Mouse (Mus musculus): ENCODE measurements around the gene Mvd. TPM values are rescaled to one million over a fixed set of nuclear protein-coding genes. Genes with fewer than 3 reads are reported as not detected.
A peak's percentile ranks its signal among the peaks of the same experiment; 100 is the strongest.

Mvd gene
- polyA plus RNA-seq, 1 experiment from 2014 or later = 36.4 TPM

DNA sequence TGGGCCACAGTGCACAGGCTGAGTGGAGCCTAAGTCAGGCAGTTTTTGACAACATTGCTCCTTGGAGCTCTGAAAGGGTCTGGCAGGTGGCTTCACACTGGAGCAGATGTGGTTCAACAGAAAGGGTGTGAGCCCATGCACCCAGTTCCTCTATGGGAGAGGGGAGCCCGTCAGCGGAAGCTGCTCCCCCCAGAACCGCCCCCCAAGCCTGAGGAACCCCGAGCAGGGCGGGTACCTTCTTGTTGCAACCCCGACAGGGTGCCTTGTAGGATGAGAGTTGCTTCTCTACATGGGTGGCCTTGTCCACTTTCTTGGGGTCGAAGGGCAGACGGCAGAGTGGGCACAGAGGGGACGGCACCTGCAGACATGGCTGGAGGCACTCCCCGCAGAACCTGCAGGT is 26.7 kb upstream of the Mvd start:
- 84% methylated on average over 10 of the region's 10 CpGs for WGBS
- no peak overlapping the region for H3K4me2 ChIP-seq (replicated peaks; ENCODE audit: low read depth, low read length)
- ATAC-seq (ENCODE audit: low FRiP score, low TSS enrichment) = no peak
- no peak overlapping the region for H3K27ac ChIP-seq (ENCODE audit: low read length)
- H3K4me3 ChIP-seq (ENCODE audit: low read length) = no peak overlapping the region
- H3K4me1 ChIP-seq (ENCODE audit: insufficient read depth, low read length) = peaks cover 7% of the 10 kb centered on the region
- H3K27me3 ChIP-seq (ENCODE audit: insufficient read depth, low read length) = no peaks in the 10 kb centered on the region
- H3K9ac ChIP-seq (replicated peaks; ENCODE audit: low read length) = no peak overlapping the region
- H3K36me3 ChIP-seq (ENCODE audit: insufficient read depth, low read length) = peaks cover 22% of the 10 kb centered on the region
- no peaks in the 10 kb centered on the region for H3K9me3 ChIP-seq (ENCODE audit: low read length)

DNA sequence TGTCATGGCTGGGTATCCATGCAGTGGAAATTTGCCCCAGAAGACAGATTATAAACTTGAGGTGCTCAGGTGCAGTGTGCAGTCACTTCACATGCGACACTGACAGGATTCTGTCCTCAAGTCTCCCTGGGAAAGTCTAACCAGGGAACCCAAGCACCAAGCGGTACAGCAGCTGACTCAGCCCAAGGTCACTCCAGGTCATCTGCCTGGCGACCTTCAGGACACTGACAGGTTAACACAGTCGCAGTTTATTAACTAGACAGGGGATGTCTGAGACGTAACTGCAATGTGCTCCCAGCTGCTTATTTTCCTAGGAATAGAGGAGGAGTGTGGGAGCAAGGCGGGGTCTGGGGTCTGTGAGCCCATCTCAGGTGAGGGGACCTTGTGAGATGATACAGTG is 26.2 kb upstream of the Mvd start:
- H3K27me3 ChIP-seq (ENCODE audit: insufficient read depth, low read length) = no peaks in the 10 kb centered on the region
- H3K4me2 ChIP-seq (replicated peaks; ENCODE audit: low read depth, low read length) = no peak overlapping the region
- no peak for ATAC-seq (ENCODE audit: low FRiP score, low TSS enrichment)
- WGBS = 69% methylated on average over 6 of the region's 6 CpGs
- peaks cover 2% of the 10 kb centered on the region for H3K4me1 ChIP-seq (ENCODE audit: insufficient read depth, low read length)
- H3K4me3 ChIP-seq (ENCODE audit: low read length) = no peak overlapping the region
- H3K27ac ChIP-seq (ENCODE audit: low read length) = no peak overlapping the region
- H3K36me3 ChIP-seq (ENCODE audit: insufficient read depth, low read length) = peaks cover 22% of the 10 kb centered on the region
- H3K9me3 ChIP-seq (ENCODE audit: low read length) = no peaks in the 10 kb centered on the region; the same call in 1 of the 2 replicates
- no peak overlapping the region for H3K9ac ChIP-seq (replicated peaks; ENCODE audit: low read length)

DNA sequence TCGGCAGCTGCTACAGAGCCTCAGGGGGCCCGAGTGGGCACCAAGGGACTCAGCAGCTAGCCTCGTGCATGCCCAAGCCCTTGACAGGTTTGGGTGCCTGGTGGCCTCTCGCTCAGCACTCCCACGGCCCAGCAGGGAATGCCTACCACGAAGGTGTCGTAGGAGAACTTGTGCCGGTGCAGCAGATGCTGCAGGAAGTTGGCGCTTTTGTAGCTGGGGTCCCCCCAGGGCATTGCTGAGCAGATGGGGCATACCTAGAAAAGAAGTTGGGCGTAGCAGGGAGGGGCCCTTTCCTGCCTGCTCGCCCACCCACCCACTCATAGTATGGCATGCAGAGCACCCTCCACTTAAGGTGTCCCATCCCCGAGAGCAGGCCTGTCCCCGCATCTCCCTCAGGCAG is 24.6 kb upstream of the Mvd start:
- Histone ChIP-seq H3K4me1 (ENCODE audit: insufficient read depth, low read length) (no peaks in the 10 kb centered on the region), H3K9me3 (ENCODE audit: low read length) (no peaks in the 10 kb centered on the region; the same call in 1 of the 2 replicates), H3K27me3 (ENCODE audit: insufficient read depth, low read length) (peaks cover 5% of the 10 kb centered on the region; the same call in 1 of the 2 replicates), H3K4me2 (replicated peaks; ENCODE audit: low read depth, low read length) (no peak overlapping the region), H3K36me3 (ENCODE audit: insufficient read depth, low read length) (peaks cover 14% of the 10 kb centered on the region), H3K4me3 (ENCODE audit: low read length) (no peak overlapping the region), H3K9ac (replicated peaks; ENCODE audit: low read length) (no peak overlapping the region), H3K27ac (ENCODE audit: low read length) (no peak overlapping the region)
- 88% methylated on average over 13 of the region's 13 CpGs for WGBS
- ATAC-seq (ENCODE audit: low FRiP score, low TSS enrichment) = no peak

DNA sequence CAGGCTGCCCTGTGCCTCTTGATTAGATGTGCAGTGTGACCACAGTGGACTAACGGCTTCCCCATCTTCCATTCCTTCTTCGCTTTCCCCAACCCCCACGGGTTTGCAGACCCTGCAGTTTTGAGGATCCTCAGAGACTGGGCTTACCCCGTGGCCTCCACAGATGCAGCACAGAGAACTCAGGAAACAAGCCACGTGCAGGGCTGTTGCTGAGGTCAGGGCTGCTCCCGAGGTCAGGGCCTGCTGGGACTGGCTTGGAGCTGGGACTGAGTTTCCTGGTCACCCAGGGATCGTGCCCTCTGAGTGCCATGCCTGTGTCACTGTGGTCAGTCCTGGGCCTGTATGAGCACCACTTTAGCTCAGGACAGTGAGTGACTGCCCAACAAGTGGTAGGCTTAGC is 21.8 kb upstream of the Mvd start:
- no peak for ATAC-seq (ENCODE audit: low FRiP score, low TSS enrichment)
- 61% methylated on average over 7 of the region's 7 CpGs for WGBS
- no peak overlapping the region for H3K4me3 ChIP-seq (ENCODE audit: low read length)
- H3K4me1 ChIP-seq (ENCODE audit: insufficient read depth, low read length) = peaks cover 12% of the 10 kb centered on the region
- no peak overlapping the region for H3K9ac ChIP-seq (replicated peaks; ENCODE audit: low read length)
- no peaks in the 10 kb centered on the region; the same call in 1 of the 2 replicates for H3K9me3 ChIP-seq (ENCODE audit: low read length)
- H3K4me2 ChIP-seq (replicated peaks; ENCODE audit: low read depth, low read length) = no peak overlapping the region
- H3K27ac ChIP-seq (ENCODE audit: low read length) = no peak overlapping the region
- peaks cover 14% of the 10 kb centered on the region for H3K36me3 ChIP-seq (ENCODE audit: insufficient read depth, low read length)
- H3K27me3 ChIP-seq (ENCODE audit: insufficient read depth, low read length) = peaks cover 31% of the 10 kb centered on the region

DNA sequence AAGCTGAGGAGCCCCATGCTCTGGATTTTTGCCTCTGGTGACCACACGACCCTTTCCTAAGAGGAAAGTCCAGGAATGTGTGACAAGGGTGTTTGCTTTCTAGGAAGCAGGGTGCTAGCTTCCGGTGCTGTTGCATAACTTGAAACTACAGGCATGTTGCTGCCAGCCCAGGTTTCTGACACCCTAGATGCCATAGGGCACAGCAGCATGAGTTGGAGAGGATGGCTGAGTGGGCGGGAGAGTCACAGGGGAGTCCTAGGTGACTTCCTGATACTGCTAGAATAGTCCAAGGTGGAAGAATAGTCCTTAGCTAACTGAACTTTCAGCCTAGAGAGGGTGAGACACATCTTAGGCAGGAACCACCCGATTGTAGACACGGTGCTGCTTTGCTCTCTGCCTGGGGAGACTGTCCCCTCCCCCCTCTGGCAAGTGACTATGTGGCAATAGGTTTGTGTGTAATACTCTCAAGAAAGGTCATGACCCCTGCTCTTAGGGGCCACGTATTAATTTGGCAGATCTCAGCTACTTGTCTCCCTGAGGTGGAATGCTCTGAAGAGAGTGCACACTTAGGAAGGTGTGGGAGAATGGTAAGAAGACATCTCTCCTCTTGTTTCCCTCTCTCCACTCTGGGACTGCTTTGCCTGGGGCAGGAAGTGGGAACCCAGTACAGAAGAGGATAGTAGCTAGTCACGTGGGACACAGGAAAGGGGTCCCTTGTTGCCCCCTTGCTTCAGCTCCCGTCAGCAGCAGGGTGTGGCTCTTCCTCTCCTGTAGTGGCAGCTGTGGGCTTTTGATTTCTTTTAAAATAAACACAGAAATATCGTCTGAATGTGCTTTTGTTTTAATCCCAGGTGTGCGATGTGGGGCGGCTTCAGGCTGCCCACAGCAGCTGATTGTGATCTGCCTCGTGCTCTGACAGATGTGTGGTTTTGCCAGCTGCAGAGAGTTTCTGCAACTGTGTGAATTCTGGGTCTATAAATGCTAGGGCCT is 20.7 kb upstream of the Mvd start:
- no peak overlapping the region for H3K4me3 ChIP-seq (ENCODE audit: low read length)
- no peak for ATAC-seq (ENCODE audit: low FRiP score, low TSS enrichment)
- H3K4me1 ChIP-seq (ENCODE audit: insufficient read depth, low read length) = peaks cover 14% of the 10 kb centered on the region
- H3K27ac ChIP-seq (ENCODE audit: low read length) = no peak overlapping the region
- WGBS = 58% methylated on average over 12 of the region's 12 CpGs
- no peak overlapping the region for H3K9ac ChIP-seq (replicated peaks; ENCODE audit: low read length)
- H3K36me3 ChIP-seq (ENCODE audit: insufficient read depth, low read length) = peaks cover 14% of the 10 kb centered on the region
- no peak overlapping the region for H3K4me2 ChIP-seq (replicated peaks; ENCODE audit: low read depth, low read length)
- no peaks in the 10 kb centered on the region; the same call in 1 of the 2 replicates for H3K9me3 ChIP-seq (ENCODE audit: low read length)
- H3K27me3 ChIP-seq (ENCODE audit: insufficient read depth, low read length) = peaks cover 41% of the 10 kb centered on the region

DNA sequence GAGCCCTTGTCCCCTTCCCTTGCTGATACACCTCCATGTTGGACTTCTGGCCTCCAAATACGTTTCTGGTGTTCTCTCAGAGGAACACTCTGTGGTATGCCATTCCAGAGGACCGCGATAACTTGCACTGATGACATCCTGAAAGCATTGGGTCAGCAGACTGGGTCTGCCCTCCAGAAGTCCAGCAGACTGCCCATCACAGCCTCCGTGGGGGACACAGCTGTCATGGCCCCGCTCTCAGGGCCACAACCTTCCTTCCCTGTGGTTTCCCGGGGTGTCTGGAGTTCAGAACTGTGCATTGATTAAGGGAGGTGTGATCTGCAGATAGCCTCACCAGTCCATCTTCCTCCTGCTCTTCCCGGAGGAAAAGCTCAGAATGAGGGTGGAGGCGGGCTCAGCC is 19.3 kb upstream of the Mvd start:
- Histone ChIP-seq H3K27me3 (ENCODE audit: insufficient read depth, low read length) (peaks cover 53% of the 10 kb centered on the region), H3K4me1 (ENCODE audit: insufficient read depth, low read length) (peaks cover 14% of the 10 kb centered on the region), H3K4me3 (ENCODE audit: low read length) (no peak overlapping the region), H3K9me3 (ENCODE audit: low read length) (no peaks in the 10 kb centered on the region; the same call in 1 of the 2 replicates), H3K4me2 (replicated peaks; ENCODE audit: low read depth, low read length) (no peak overlapping the region), H3K27ac (ENCODE audit: low read length) (no peak overlapping the region), H3K36me3 (ENCODE audit: insufficient read depth, low read length) (peaks cover 6% of the 10 kb centered on the region), H3K9ac (replicated peaks; ENCODE audit: low read length) (no peak overlapping the region)
- 68% methylated on average over 8 of the region's 8 CpGs for WGBS
- no peak for ATAC-seq (ENCODE audit: low FRiP score, low TSS enrichment)

DNA sequence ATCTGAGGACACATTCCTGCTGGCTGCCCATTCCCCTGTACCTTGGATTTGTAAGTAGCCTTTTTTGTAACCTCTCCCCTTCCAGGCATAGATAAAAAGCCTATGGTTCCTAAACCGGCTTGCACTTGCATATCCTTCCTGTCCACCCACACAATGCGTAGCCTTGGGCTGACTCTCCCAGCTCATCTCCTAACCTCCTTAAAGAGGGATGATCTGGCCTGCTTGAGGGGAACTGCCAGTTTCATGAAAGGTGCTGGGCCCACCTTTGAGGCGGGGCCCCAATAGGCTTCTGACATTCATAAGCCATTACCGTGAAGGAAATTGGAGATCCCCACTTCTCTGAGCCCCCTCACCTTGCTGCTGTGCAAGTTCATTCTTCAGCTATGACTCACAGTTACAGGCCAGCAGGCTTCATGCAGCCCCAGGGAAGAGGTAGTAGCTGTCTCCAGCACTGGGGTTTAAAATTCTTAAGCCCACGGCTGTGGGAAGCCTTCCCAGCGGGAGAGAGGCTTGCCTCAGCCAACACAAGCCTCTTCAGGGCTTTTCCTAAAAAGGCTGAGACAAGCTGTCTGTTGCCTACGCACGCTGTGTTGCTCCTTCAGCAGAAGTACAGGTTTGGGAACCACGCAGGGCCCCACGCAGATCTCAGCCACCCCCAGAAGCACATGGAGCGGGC is 18.4 kb upstream of the Mvd start:
- no peak overlapping the region for H3K9ac ChIP-seq (replicated peaks; ENCODE audit: low read length)
- no peaks in the 10 kb centered on the region; the same call in 1 of the 2 replicates for H3K9me3 ChIP-seq (ENCODE audit: low read length)
- no peak overlapping the region for H3K4me3 ChIP-seq (ENCODE audit: low read length)
- peaks cover 2% of the 10 kb centered on the region for H3K36me3 ChIP-seq (ENCODE audit: insufficient read depth, low read length)
- H3K4me1 ChIP-seq (ENCODE audit: insufficient read depth, low read length) = peaks cover 14% of the 10 kb centered on the region
- no peak overlapping the region for H3K27ac ChIP-seq (ENCODE audit: low read length)
- no peak for ATAC-seq (ENCODE audit: low FRiP score, low TSS enrichment)
- H3K27me3 ChIP-seq (ENCODE audit: insufficient read depth, low read length) = peaks cover 55% of the 10 kb centered on the region
- 65% methylated on average over 11 of the region's 11 CpGs for WGBS
- H3K4me2 ChIP-seq (replicated peaks; ENCODE audit: low read depth, low read length) = no peak overlapping the region

DNA sequence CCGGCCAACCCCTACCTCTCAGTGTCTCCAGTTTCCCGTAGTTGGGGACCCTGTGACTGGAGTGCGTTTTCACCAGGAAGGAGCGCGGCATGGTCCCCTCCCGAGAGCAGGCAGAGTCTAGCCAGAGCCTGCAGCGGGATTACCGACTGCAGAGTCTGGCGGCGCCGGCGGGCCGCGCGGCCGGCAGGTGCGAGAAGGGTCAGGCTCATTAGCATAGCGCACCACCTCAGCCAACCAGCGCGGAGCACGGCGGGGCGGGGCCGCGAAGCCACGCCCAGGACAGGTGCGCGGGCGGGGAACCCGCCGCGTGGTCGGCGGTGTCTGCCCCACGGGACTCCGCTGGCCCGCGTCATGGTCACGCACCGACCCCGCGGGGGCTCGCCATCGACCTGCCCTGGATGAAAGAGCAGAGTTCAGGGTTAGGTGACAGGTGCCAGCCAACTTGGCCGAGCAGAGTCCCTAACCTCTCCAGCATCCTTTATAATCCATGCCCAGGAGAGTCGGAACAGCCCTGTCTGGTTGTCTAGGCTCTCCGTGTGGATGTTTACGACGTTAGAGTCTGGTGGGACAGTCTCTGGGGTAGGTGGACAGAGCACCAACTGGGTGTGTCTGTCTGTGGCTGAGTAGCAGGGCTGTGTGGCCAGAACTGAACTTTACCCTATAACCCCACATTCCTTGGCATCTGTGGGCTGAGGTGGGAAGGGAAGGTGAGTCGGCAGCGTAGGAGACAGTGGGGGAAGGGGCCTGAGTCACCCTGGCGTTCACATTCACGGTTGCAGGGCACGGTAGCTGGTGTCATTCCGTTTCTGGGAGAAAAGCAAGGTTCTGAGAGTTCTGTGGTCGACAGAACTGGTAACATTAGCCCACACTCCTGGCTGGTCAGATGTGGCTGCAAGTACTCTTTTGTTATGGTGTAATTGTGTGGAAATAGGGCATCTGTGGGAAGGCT is 17.6 kb upstream of the Mvd start, which contains the start of gene Snai3:
Gene Snai3 (minus strand): TSS at position 210 of the 949 bp plus-strand sequence.
- peaks cover 14% of the 10 kb centered on the region for H3K4me1 ChIP-seq (ENCODE audit: insufficient read depth, low read length)
- no peaks in the 10 kb centered on the region; the same call in 1 of the 2 replicates for H3K9me3 ChIP-seq (ENCODE audit: low read length)
- peaks cover 55% of the 10 kb centered on the region for H3K27me3 ChIP-seq (ENCODE audit: insufficient read depth, low read length)
- 1% methylated on average over 54 of the region's 56 CpGs for WGBS
- peak within 1 kb of the TSS; percentile 58 for H3K4me2 ChIP-seq (replicated peaks; ENCODE audit: low read depth, low read length)
- H3K4me3 ChIP-seq (ENCODE audit: low read length) = peak within 1 kb of the TSS; percentile 38
- ATAC-seq (ENCODE audit: low FRiP score, low TSS enrichment) = peak; percentile 92
- H3K9ac ChIP-seq (replicated peaks; ENCODE audit: low read length) = peak within 1 kb of the TSS; percentile 53
- H3K36me3 ChIP-seq (ENCODE audit: insufficient read depth, low read length) = no peaks in the 10 kb centered on the region; the same call in 1 of the 2 replicates
- H3K27ac ChIP-seq (ENCODE audit: low read length) = no peak within 1 kb of the TSS

DNA sequence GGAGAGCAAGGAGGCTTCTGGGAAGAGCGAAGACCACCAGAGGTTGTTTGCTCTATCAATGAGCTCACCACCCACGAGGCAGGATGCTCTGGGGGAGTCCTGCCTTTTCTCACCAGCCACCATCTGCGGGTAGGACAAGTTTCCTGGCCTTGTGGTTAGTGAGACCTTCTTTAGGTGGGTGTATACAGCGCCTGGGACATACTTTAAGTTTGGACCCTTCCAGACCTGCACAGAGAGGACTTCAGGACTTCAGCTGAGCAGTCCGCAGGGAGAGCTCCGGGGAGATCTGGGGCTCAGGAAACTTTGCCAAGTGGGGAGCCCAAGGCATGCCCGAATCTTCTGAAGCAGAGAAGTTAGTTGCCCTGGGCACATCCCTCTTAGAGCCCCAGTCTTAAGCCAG is 16.8 kb upstream of the Mvd start:
- Histone ChIP-seq H3K27ac (ENCODE audit: low read length) (no peak overlapping the region), H3K4me2 (replicated peaks; ENCODE audit: low read depth, low read length) (peak overlapping the region; percentile 58), H3K27me3 (ENCODE audit: insufficient read depth, low read length) (peaks cover 55% of the 10 kb centered on the region), H3K4me1 (ENCODE audit: insufficient read depth, low read length) (peaks cover 14% of the 10 kb centered on the region), H3K9me3 (ENCODE audit: low read length) (no peaks in the 10 kb centered on the region; the same call in 1 of the 2 replicates), H3K36me3 (ENCODE audit: insufficient read depth, low read length) (no peaks in the 10 kb centered on the region), H3K9ac (replicated peaks; ENCODE audit: low read length) (peak overlapping the region; percentile 53), H3K4me3 (ENCODE audit: low read length) (peak overlapping the region; percentile 38)
- ATAC-seq (ENCODE audit: low FRiP score, low TSS enrichment) = 0 out of 2 replicates have a peak, but pooled peaks have one; percentile 13
- WGBS = 23% methylated on average over 7 of the region's 7 CpGs

Data from kidney, embryonic 16.5 days (tissue).